Mouse (Mus musculus) ES-E14 (cell line): ENCODE data around the gene Tedc2. TPM values are rescaled to one million over a fixed set of nuclear protein-coding genes. Genes with fewer than 3 reads are reported as not detected.

ENCODE experiments used
- DNase-seq: peaks from one replicate; pipeline ENCODE4 v3.0.0-alpha.2; 2013; ENCODE audit warnings: low read depth, low spot score
- H3K27ac ChIP-seq: 2 replicates; pipeline ENCODE4 v1.5.1; 2012; ENCODE audit warnings: low read depth, mild to moderate bottlenecking, low read length, moderate library complexity, mixed read lengths; ENCODE audit not compliant: poor library complexity, insufficient read depth, severe bottlenecking
- H3K36me3 ChIP-seq: 2 replicates; pipeline ENCODE4 v1.6.1; 2012; ENCODE audit warnings: mild to moderate bottlenecking, low read length, moderate library complexity, mixed read lengths; ENCODE audit not compliant: control insufficient read depth, poor library complexity, insufficient read depth, severe bottlenecking
- H3K4me1 ChIP-seq, 2 experiments: fragments of 150-350 bp in 1 of 2; sonication (generic) in 1 of 2; 2 replicates each; pipeline ENCODE4 v1.6.1; 2012; ENCODE audit warnings: low read length in 2 of 2, mild to moderate bottlenecking in 1 of 2, mixed read lengths in 1 of 2; ENCODE audit not compliant: control insufficient read depth in 2 of 2, insufficient read depth in 2 of 2, poor library complexity in 1 of 2
- H3K4me3 ChIP-seq, 2 experiments: fragments of 150-350 bp in 1 of 2; sonication (generic) in 1 of 2; 2 replicates each; pipeline ENCODE4 v1.5.1; 2012; ENCODE audit warnings: low read length in 2 of 2, low read depth in 1 of 2, mild to moderate bottlenecking in 1 of 2, mixed read lengths in 1 of 2; ENCODE audit not compliant: insufficient read depth in 1 of 2, poor library complexity in 1 of 2, severe bottlenecking in 1 of 2
- H3K9ac ChIP-seq: 2 replicates; pipeline ENCODE4 v1.6.1; 2012; ENCODE audit warnings: low read depth, mild to moderate bottlenecking, low read length, mixed read lengths; ENCODE audit not compliant: poor library complexity, insufficient read depth, severe bottlenecking
- H3K9me3 ChIP-seq: fragments of 150-350 bp; sonication (generic); 2 replicates; pipeline ENCODE4 v1.6.1; 2012; ENCODE audit warnings: low read depth, mild to moderate bottlenecking, low read length; ENCODE audit not compliant: control insufficient read depth, insufficient read depth
- CHD2 ChIP-seq: IDR thresholded peaks from 2 replicates; pipeline ENCODE4 v1.6.1; 2014; ENCODE audit warnings: mild to moderate bottlenecking, low read depth, low read length, inconsistent platforms
- HCFC1 ChIP-seq: IDR thresholded peaks from 2 replicates; pipeline ENCODE4 v1.6.1; 2012; ENCODE audit warnings: low read length, inconsistent platforms, borderline replicate concordance; ENCODE audit not compliant: insufficient read depth
- MAFK ChIP-seq: IDR thresholded peaks from 2 replicates; pipeline ENCODE4 v1.6.1; 2014; ENCODE audit warnings: mild to moderate bottlenecking, low read depth, low read length, inconsistent platforms; ENCODE audit not compliant: insufficient read depth
- ZC3H11A ChIP-seq: IDR thresholded peaks from 2 replicates; pipeline ENCODE4 v1.6.1; 2012; ENCODE audit warnings: low read depth, mild to moderate bottlenecking, inconsistent platforms, low read length, borderline replicate concordance
- ZNF384 ChIP-seq: IDR thresholded peaks from 2 replicates; pipeline ENCODE4 v1.6.1; 2012; ENCODE audit warnings: low read depth, low read length, inconsistent platforms
- in situ Hi-C, 2 experiments: fragments of 600-800 bp; cut with MboI; formaldehyde crosslinking; loops; one replicate each; pipeline ENCODE4 v1.15.1; 2025; ENCODE audit warnings: low sequenced_read_pairs in 2 of 2, inconsistent platforms in 1 of 2; ENCODE audit not compliant: unreplicated experiment in 2 of 2
- total RNA-seq: library from RNA; depleted of rRNA; stranded (reverse); fragments of 300-350 nt; gene quantifications from 2 replicates; pipeline ENCODE4 v1.2.3, GENCODE M21; 2012

Gene Tedc2
- total RNA-seq, 1 experiment = 31.3 TPM

GRCm38 (mm10) chr17:24193769-24194168 is 26.9 kb downstream of the Tedc2 start:
- TF ChIP-seq ZC3H11A = no peak
- no peak for TF ChIP-seq HCFC1
- TF ChIP-seq CHD2 = no peak
- TF ChIP-seq MAFK = no peak
- no peak for TF ChIP-seq ZNF384
- Histone ChIP-seq H3K9ac (no peak overlapping the region), H3K4me3 (no peak overlapping the region), H3K27ac (no peak overlapping the region), H3K4me1 (peaks cover 4 to 25% of the 10 kb centered on the region in 2 experiments; a peak in 3 of 4 replicates), H3K9me3 (no peaks in the 10 kb centered on the region), H3K36me3 (no peaks in the 10 kb centered on the region)
- no peak for DNase-seq
- in situ Hi-C loops = no loop called here

- Histone ChIP-seq H3K4me3 (no peak overlapping the region), H3K27ac (no peak overlapping the region), H3K4me1 (peaks cover 4 to 25% of the 10 kb centered on the region in 2 experiments; a peak in 3 of 4 replicates), H3K9ac (no peak overlapping the region), H3K36me3 (no peaks in the 10 kb centered on the region), H3K9me3 (no peaks in the 10 kb centered on the region)
- no peak for DNase-seq
- in situ Hi-C loops = no loop called here
- TF ChIP-seq ZC3H11A = no peak
- TF ChIP-seq MAFK = no peak
- no peak for TF ChIP-seq ZNF384
- no peak for TF ChIP-seq HCFC1
- TF ChIP-seq CHD2 = no peak
Observed at GRCm38 (mm10) chr17:24193268-24193667, 27.4 kb downstream of the Tedc2 start.

DNA sequence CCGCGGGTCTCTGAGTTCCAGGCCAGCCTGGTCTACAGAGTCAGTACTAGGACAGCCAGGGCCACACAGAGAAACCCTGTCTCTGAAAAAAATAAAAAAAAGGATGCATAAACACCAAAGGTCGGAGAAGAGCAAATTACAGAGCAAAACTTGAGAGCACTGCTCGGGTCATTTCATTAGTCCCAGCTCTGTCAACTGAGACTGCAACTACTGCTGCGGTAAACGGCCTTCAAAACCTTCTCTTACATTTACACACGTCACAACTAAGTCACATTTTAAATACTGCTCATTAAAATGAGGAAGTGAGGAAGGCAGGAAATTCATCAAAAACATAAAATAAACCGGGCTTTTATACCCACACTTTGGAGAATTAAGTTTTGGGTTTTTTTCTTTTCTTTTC is 27.8 kb downstream of the Tedc2 start:
- no peak overlapping the region for H3K4me3 ChIP-seq
- DNase-seq = no peak
- H3K36me3 ChIP-seq = 0 out of 2 replicates have a peak, but pooled peaks cover 2% of the 10 kb centered on the region
- no peak overlapping the region for H3K9ac ChIP-seq
- H3K4me1 ChIP-seq = peaks cover 4 to 23% of the 10 kb centered on the region in 2 experiments; a peak in 3 of 4 replicates
- TF ChIP-seq CHD2 = no peak
- TF ChIP-seq HCFC1 = no peak
- TF ChIP-seq ZNF384 = no peak
- TF ChIP-seq ZC3H11A = no peak
- no peak for TF ChIP-seq MAFK
- H3K9me3 ChIP-seq = no peaks in the 10 kb centered on the region
- no peak overlapping the region for H3K27ac ChIP-seq
- in situ Hi-C loops = no loop called here

DNA sequence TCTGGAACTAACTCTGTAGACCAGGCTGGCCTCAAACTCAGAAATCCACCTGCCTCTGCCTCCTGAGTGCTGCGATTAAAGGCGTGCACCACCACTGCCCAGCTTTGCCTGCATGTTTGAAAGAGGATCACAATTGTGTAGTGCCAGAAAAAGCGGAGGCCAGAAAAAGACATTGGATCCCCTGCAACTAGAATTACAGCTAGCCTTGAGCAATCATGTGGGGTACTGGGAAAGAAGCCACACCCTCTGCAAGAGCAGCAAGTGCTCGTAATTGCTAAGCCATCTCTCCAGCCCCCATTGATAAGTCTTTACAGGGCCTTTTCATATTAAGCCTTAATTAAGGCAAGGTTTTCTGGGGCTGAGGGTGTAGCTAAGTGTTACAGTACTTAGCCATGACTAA is 29.2 kb downstream of the Tedc2 start:
- Histone ChIP-seq H3K9ac (no peak overlapping the region), H3K9me3 (no peaks in the 10 kb centered on the region), H3K4me1 (peaks cover 4 to 10% of the 10 kb centered on the region in 2 experiments; a peak in 3 of 4 replicates), H3K4me3 (no peak overlapping the region), H3K36me3 (0 out of 2 replicates have a peak, but pooled peaks cover 2% of the 10 kb centered on the region), H3K27ac (no peak overlapping the region)
- no peak for DNase-seq
- no peak for TF ChIP-seq MAFK
- TF ChIP-seq ZC3H11A = no peak
- no peak for TF ChIP-seq CHD2
- TF ChIP-seq ZNF384 = no peak
- no peak for TF ChIP-seq HCFC1
- in situ Hi-C loops = no loop called here

- Histone ChIP-seq H3K4me3 (no peak overlapping the region), H3K4me1 (peaks cover 4 to 10% of the 10 kb centered on the region in 2 experiments; a peak in 3 of 4 replicates), H3K9ac (no peak overlapping the region), H3K27ac (no peak overlapping the region), H3K36me3 (peaks cover 2% of the 10 kb centered on the region; the same call in 1 of the 2 replicates), H3K9me3 (no peaks in the 10 kb centered on the region)
- TF ChIP-seq HCFC1 (no peak), CHD2 (no peak), ZNF384 (no peak), ZC3H11A (no peak), MAFK (no peak)
- in situ Hi-C loops = no loop called here
- no peak for DNase-seq
Observed at GRCm38 (mm10) chr17:24190934-24191333, 29.7 kb downstream of the Tedc2 start.
